Mouse (Mus musculus): ENCODE measurements at regions not wholly inside any gene's neighbourhood (a gene's known extent, or its start where the extent isn't known, plus 50 kb on each side); places are given as distances from the start of the nearest gene placed in this dataset.

GRCm38 (mm10) chr6:6289806-6290205 is 72.8 kb upstream of the Slc25a13 start:
- peak; percentile 23 for DNase-seq (ENCODE audit: low spot score)

- DNase-seq (ENCODE audit: low spot score): no peak
Observed at GRCm38 (mm10) chr6:6280812-6281568, 64.0 kb upstream of the Slc25a13 start.

DNA sequence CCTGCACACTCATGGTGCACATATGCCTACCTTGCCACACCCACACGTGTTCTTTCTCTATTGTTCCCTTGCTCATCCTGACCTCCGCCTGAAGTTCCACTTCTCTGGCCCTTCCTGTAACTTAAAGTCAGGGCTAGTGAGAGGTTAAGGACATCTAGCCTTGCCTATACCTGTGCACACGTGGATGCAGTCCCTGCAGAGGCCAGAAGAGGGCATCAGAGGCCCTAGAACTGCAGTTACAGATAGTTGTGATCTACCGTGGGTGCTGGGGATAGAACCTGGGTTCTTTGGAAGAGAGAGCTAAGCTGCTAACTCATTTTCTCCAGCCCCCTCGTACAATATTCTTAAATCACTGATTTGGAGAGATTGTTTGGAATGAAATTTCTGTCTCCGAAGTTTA is 62.7 kb upstream of the Slc25a13 start:
- no peak for DNase-seq (ENCODE audit: low spot score)

- DNase-seq (ENCODE audit: low spot score): no peak
Observed at GRCm38 (mm10) chr6:6270545-6270944, 53.6 kb upstream of the Slc25a13 start.
